Mouse (Mus musculus): ENCODE measurements at regions not wholly inside any gene's neighbourhood (a gene's known extent, or its start where the extent isn't known, plus 50 kb on each side); places are given as distances from the start of the nearest gene placed in this dataset.

GRCm38 (mm10) chr3:154513566-154513965 lies 82.9 kb upstream of the Cryz start:
- DNase-seq (ENCODE audit: low spot score in 2 of 2), result no peak

- no peak for DNase-seq (ENCODE audit: low spot score in 2 of 2)
These were observed 86.4 kb upstream of the Cryz start for GRCm38 (mm10) chr3:154510160-154510559.

- no peak for DNase-seq (ENCODE audit: low spot score in 2 of 2)
These were observed 87.1 kb upstream of the Cryz start for GRCm38 (mm10) chr3:154509394-154509793.

GRCm38 (mm10) chr3:154493387-154493920 lies 103.1 kb upstream of the Cryz start:
- no peak for DNase-seq (ENCODE audit: low spot score in 2 of 2)

GRCm38 (mm10) chr3:154472426-154472825 lies 124.1 kb upstream of the Cryz start:
- no peak for DNase-seq (ENCODE audit: low spot score in 2 of 2)

GRCm38 (mm10) chr3:154467581-154468374 lies 128.7 kb upstream of the Cryz start:
- peak; percentile 20 to 70 for DNase-seq (ENCODE audit: low spot score in 2 of 2)

- DNase-seq (ENCODE audit: low spot score in 2 of 2), result no peak
These were observed 127.7 kb upstream of the Lhx8 start for GRCm38 (mm10) chr3:154458208-154458607.

- DNase-seq (ENCODE audit: low spot score in 2 of 2), result no peak
These were observed 122.6 kb upstream of the Lhx8 start for GRCm38 (mm10) chr3:154453025-154453424.

GRCm38 (mm10) chr3:154452585-154452984 lies 122.1 kb upstream of the Lhx8 start:
- DNase-seq (ENCODE audit: low spot score in 2 of 2), result no peak

GRCm38 (mm10) chr3:154451169-154451568 lies 120.7 kb upstream of the Lhx8 start:
- no peak for DNase-seq (ENCODE audit: low spot score in 2 of 2)

- DNase-seq (ENCODE audit: low spot score in 2 of 2), result no peak
These were observed 113.1 kb upstream of the Lhx8 start for GRCm38 (mm10) chr3:154443351-154444075.

- DNase-seq (ENCODE audit: low spot score in 2 of 2), result peak in 1 of 2 experiments; percentile 27
These were observed 111.0 kb upstream of the Lhx8 start for GRCm38 (mm10) chr3:154441454-154441853.

- no peak for DNase-seq (ENCODE audit: low spot score in 2 of 2)
These were observed 110.4 kb upstream of the Lhx8 start for GRCm38 (mm10) chr3:154440899-154441298.

- no peak for DNase-seq (ENCODE audit: low spot score in 2 of 2)
These were observed 100.4 kb upstream of the Lhx8 start for GRCm38 (mm10) chr3:154430856-154431255.

- no peak for DNase-seq (ENCODE audit: low spot score in 2 of 2)
These were observed 99.2 kb upstream of the Lhx8 start for GRCm38 (mm10) chr3:154429666-154430065.

- no peak for DNase-seq (ENCODE audit: low spot score in 2 of 2)
These were observed 94.1 kb upstream of the Lhx8 start for GRCm38 (mm10) chr3:154424589-154424988.

- no peak for DNase-seq (ENCODE audit: low spot score in 2 of 2)
These were observed 91.0 kb upstream of the Lhx8 start for GRCm38 (mm10) chr3:154421461-154421950.

GRCm38 (mm10) chr3:154418177-154418832 lies 87.8 kb upstream of the Lhx8 start:
- DNase-seq (ENCODE audit: low spot score in 2 of 2), result no peak

- peak; percentile 6 to 10 for DNase-seq (ENCODE audit: low spot score in 2 of 2)
These were observed 83.9 kb upstream of the Lhx8 start for GRCm38 (mm10) chr3:154414358-154414757.

- no peak for DNase-seq (ENCODE audit: low spot score in 2 of 2)
These were observed 79.8 kb upstream of the Lhx8 start for GRCm38 (mm10) chr3:154410292-154410691.

GRCm38 (mm10) chr3:154402081-154402480 lies 71.6 kb upstream of the Lhx8 start:
- DNase-seq (ENCODE audit: low spot score in 2 of 2), result no peak

GRCm38 (mm10) chr3:154393626-154394025 lies 63.2 kb upstream of the Lhx8 start:
- no peak for DNase-seq (ENCODE audit: low spot score in 2 of 2)

Data from layer of hippocampus, postnatal 14 days (tissue).